Comparison of ENCODE assay signal across 8 mouse cellular contexts in the genomic region with DNA sequence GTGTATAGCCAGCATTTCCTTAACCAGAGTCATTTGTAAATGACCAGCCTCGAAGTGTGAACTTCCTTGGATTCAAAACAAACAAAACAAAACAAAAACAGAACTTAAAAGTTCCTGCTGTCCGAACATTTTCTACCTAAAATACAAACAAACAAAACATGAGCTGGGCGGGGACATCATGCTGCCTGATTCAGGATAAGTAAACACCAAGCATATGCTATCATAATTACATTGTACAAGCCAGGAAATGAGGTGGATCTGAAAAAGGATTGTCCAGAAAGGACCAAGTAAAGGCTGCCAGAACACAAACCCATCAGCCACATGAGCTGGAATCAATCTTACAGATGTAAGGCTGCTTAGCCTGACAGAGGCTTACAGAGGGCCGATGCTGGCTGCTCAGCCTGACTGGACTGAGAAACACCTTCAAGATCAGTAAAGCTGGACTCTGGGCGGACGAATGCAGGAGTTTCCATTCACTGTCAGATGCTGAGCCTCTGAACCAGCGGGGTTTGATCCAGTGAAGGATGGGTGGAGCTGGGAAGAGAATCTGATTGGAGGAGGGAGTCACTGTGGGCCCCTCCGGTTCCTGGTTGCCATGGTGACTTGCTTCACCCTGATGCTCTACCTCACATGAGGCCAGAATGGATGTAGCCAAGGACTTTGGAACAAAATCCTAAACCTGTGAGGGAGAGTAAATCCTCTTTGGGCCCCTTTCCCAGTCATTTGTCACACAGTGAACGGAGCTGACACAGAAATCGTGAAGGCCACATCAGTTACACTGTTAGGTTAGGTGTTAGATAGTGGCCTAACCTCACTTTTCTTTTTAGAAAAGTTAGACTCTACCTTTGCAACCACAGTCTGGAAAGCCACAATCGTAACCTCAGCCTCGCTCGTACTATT. TPM values are rescaled to one million over a fixed set of nuclear protein-coding genes. Genes with fewer than 3 reads are reported as not detected.
DNase-seq lines count a peak whose midpoint lies in the region; ATAC-seq and TF ChIP-seq lines count a peak whose summit lies in the region.

No protein-coding gene starts in this region.

- no peaks in the 10 kb centered on the region for H3K27me3 ChIP-seq in cerebellum, adult 2 months (ENCODE audit: control insufficient read depth, insufficient read depth, low read length)
- H3K27me3 ChIP-seq in heart, embryonic 16.5 days (ENCODE audit: control insufficient read depth, insufficient read depth, low read length), result no peaks in the 10 kb centered on the region
- no peaks in the 10 kb centered on the region for H3K27me3 ChIP-seq in kidney, embryonic 15.5 days

- ATAC-seq in heart, embryonic 16.5 days (replicated peaks; ENCODE audit: extremely low read depth, insufficient read depth, low FRiP score), result no peak
- ATAC-seq in kidney, embryonic 15.5 days (replicated peaks; ENCODE audit: low FRiP score), result no peak

- no peak overlapping the region for H3K27ac ChIP-seq in cerebellum, adult 2 months (ENCODE audit: insufficient read depth, low read length)
- H3K27ac ChIP-seq in heart, embryonic 16.5 days (ENCODE audit: low read length), result 0 out of 2 replicates have a peak overlapping the region, but pooled peaks have one; percentile 16
- H3K27ac ChIP-seq in kidney, embryonic 15.5 days, result no peak overlapping the region

- no peak overlapping the region for H3K4me2 ChIP-seq in heart, embryonic 16.5 days (ENCODE audit: low read depth, low read length)
- H3K4me2 ChIP-seq in kidney, embryonic 15.5 days, result no peak overlapping the region

- H3K4me1 ChIP-seq in cerebellum, adult 2 months (ENCODE audit: control insufficient read depth, insufficient read depth, low read length), result peaks cover 11% of the 10 kb centered on the region
- no peaks in the 10 kb centered on the region for H3K4me1 ChIP-seq in heart, embryonic 16.5 days (ENCODE audit: control insufficient read depth, insufficient read depth, low read length)
- no peaks in the 10 kb centered on the region for H3K4me1 ChIP-seq in kidney, embryonic 15.5 days

- WGBS in cerebellum, adult 2 months, result 24% methylated on average over 13 of the region's 13 CpGs
- WGBS in heart, embryonic 16.5 days, result 55% methylated on average over 13 of the region's 13 CpGs
- 64% methylated on average over 13 of the region's 13 CpGs for WGBS in kidney, embryonic 15.5 days

- H3K9ac ChIP-seq in heart, embryonic 16.5 days (ENCODE audit: low read length), result no peak overlapping the region
- no peak overlapping the region for H3K9ac ChIP-seq in kidney, embryonic 15.5 days

- no peak overlapping the region for H3K4me3 ChIP-seq in cerebellum, adult 2 months (replicated peaks; ENCODE audit: insufficient read depth, low read depth, low read length)
- no peak overlapping the region for H3K4me3 ChIP-seq in heart, embryonic 16.5 days (ENCODE audit: low read length)
- no peak overlapping the region for H3K4me3 ChIP-seq in kidney, embryonic 15.5 days (replicated peaks)

- DNase-seq in heart, adult 9 months (ENCODE audit: low spot score in 2 of 2), result peak; percentile 48 to 84
- DNase-seq in heart, postnatal 4 days, result no peak
- peak; percentile 14 for DNase-seq in CD4-positive helper T cell, adult 2 months (ENCODE audit: low read depth, low spot score)
- peak; percentile 37 to 69 for DNase-seq in cerebellum, adult 2 months
- DNase-seq in retina, embryonic 14.5 days (ENCODE audit: low spot score), result no peak
- no peak for DNase-seq in thymus, postnatal 10 days (ENCODE audit: low spot score in 2 of 2)

- no peak for TF ChIP-seq POLR2A in cerebellum, adult 2 months (IDR thresholded peaks at IDR 0.05; ENCODE audit: borderline replicate concordance, insufficient read depth, low read length)

- peaks cover 3% of the 10 kb centered on the region for H3K9me3 ChIP-seq in heart, embryonic 16.5 days (replicated peaks; ENCODE audit: control insufficient read depth, low read length)
- no peaks in the 10 kb centered on the region; the same call in none of the 2 replicates for H3K9me3 ChIP-seq in kidney, embryonic 15.5 days (replicated peaks)

- no peaks in the 10 kb centered on the region for H3K36me3 ChIP-seq in heart, embryonic 16.5 days (ENCODE audit: control insufficient read depth, insufficient read depth)
- no peaks in the 10 kb centered on the region for H3K36me3 ChIP-seq in kidney, embryonic 15.5 days

- TF ChIP-seq CTCF in cerebellum, adult 2 months (IDR thresholded peaks at IDR 0.05; ENCODE audit: borderline replicate concordance, insufficient read depth, low read depth, low read length), result no peak

RNA-seq across cellular contexts. Expression of gene Spry1, which starts 34.5 kb away (rescaled TPM):
- total RNA-seq in heart, postnatal 4 days (2021), result 10 to 100 TPM; 39.2 to 40.0 TPM
- polyA plus RNA-seq in cerebellum, adult 2 months (2012; rRNA removed), result 11.6 and 11.8 TPM in 2 replicates
- polyA plus RNA-seq in heart, embryonic 16.5 days (2015; fragmentation: Nextera tagmentation; extraction: Ambion mirVana), result 6.9 and 8.2 TPM in 2 replicates
- 36.2 and 38.7 TPM in 2 replicates for polyA plus RNA-seq in kidney, embryonic 15.5 days (2015; fragmentation: Nextera tagmentation; extraction: Ambion mirVana)

Comparison
In these comparisons a context has a peak if more than half of its experiments do, and no peak if none do; other contexts are left out.
1. DNase-seq: peak in heart, adult 9 months (2 of 2), CD4-positive helper T cell, adult 2 months (single experiment) and cerebellum, adult 2 months (2 of 2); none in heart, postnatal 4 days (single experiment), retina, embryonic 14.5 days (single experiment) and thymus, postnatal 10 days (0 of 2).